Mouse (Mus musculus) adrenal gland, postnatal 4 days (tissue): ENCODE measurements around the gene Gm6902. TPM values are rescaled to one million over a fixed set of nuclear protein-coding genes. Genes with fewer than 3 reads are reported as not detected.
"Not testable (repeated sequence)": the region's sequence is repeated elsewhere in the genome, so short reads cannot be mapped to it uniquely, and the experiment has no call there.

Experiments used
- DNase-seq, 2 experiments: peaks; one replicate each; pipeline ENCODE4 v3.0.0; 2021 to 2022; ENCODE audit warnings: low spot score in 2 of 2, mixed read lengths in 2 of 2
- long read RNA-seq, 2 experiments: library from polyadenylated mRNA; stranded (forward); transcript quantifications; one replicate each; pipeline ENCODE4 v2.0.0; 2021
- total RNA-seq, 2 experiments: library from RNA; stranded (reverse); gene quantifications; 2 replicates each; pipeline ENCODE4 v1.2.3; 2021

Gm6902 gene
- not detected for total RNA-seq
- long read RNA-seq, experiment 1: 0 reads
- long read RNA-seq, experiment 2: 0 reads

- not testable (repeated sequence) for DNase-seq
These were observed at the start of gene Gm6902 for GRCm38 (mm10) chr7:23278800-23279199. Gene Gm6902, minus strand, starts transcription at chr7:23278900.

- not testable (repeated sequence) for DNase-seq
These were observed 22.2 kb upstream of the Gm6902 start, which contains the start of gene Nlrp4e for GRCm38 (mm10) chr7:23300892-23301291. Gene Nlrp4e, plus strand, starts transcription at chr7:23301192.

GRCm38 (mm10) chr7:23251582-23251981 is 27.1 kb downstream of the Gm6902 start, which contains the start of gene Vmn1r166:
Gene Vmn1r166, minus strand, starts transcription at chr7:23251682.
- DNase-seq: not testable (repeated sequence)

Other genes with a start within 250 kb of the Gm6902 start
- not detected for gene Vmn1r163, start 223.4 kb downstream of the Gm6902 start, total RNA-seq
- not detected for gene Gm8720, start 211.4 kb downstream of the Gm6902 start, total RNA-seq
- not detected for gene Gm10662, start 134.4 kb downstream of the Gm6902 start, total RNA-seq
- not detected for gene Vmn1r165, start 61.6 kb downstream of the Gm6902 start, total RNA-seq
- gene Vmn1r166, start 27.2 kb downstream of the Gm6902 start, total RNA-seq: not detected
- gene Nlrp4e, start 22.3 kb upstream of the Gm6902 start, total RNA-seq: not detected
- gene Nlrp5, start 107.0 kb upstream of the Gm6902 start, total RNA-seq: under 1 TPM; 0.08 to 0.53 TPM
- gene Vmn1r167, start 228.3 kb upstream of the Gm6902 start, total RNA-seq: not detected